Mouse (Mus musculus) right cerebral cortex, postnatal 4 days (tissue): Measurements from ENCODE around the gene Gab3.
"Not testable (repeated sequence)": the region's sequence is repeated elsewhere in the genome, so short reads cannot be mapped to it uniquely, and the experiment has no call there.

ENCODE experiments used
- DNase-seq: peaks from one replicate; pipeline ENCODE4 v3.0.0-alpha.2; 2022

The Gab3 gene

DNA sequence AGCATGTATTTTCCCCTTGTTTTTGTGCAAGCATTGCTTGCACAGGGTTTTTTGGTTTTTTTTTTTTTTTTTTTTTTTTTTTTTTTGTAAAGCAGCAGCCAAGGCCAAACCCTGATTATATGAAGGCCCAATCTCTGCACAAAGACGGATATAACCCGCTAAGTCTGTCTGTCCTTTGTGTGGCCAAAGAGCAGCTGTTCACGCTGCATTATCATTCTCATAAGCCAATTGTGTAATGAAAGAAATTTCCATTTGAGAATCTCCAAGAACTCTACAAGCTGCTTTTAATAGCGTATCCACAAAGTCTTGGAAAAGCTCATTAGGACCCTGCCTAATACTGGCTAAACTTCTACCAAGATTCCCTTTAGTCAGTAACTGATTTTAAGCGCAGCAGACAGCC is 101.5 kb downstream of the Gab3 start:
- DNase-seq, result no peak

DNA sequence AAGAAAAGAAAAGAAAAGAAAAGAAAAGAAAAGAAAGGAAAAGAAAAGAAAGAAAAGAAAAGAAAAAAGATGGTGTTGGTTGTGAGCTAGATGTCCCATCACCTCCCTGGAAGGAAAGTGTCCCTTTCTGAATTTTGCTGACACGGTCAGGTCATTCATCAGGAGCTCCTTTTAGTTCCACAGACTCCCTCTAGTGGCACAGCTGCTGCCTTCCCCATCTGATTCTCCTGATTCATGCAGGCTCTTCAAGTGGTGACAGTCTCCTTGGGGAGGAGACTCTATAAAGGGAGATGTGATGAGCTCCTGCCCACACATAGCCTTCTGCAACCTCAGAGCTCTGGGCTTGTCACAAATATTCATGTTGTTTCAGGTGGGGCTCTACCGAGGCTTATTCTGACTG is 122.4 kb downstream of the Gab3 start:
- peak; percentile 4 for DNase-seq

DNA sequence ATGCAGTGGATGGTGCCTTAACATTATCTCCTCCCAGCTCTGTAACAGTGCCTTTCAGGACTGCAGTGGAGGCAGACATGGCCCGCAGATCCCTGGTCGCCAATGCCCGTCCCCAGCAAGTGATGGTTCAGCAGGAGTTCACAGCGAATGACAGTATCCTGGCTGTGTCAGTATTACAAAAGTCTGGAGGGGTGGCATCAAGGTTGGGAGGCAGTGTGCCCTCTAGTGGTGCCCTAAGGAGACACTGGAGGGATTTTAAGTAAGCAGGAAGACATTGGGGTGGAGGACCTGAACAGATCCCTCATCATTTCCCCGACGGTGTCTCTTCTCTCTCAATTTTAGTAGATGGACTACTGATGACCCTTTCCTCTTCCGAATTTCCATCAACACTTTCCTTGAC is 126.1 kb downstream of the Gab3 start:
- not testable (repeated sequence) for DNase-seq
